Mouse (Mus musculus): ENCODE results near the gene Tas2r126. TPM values are rescaled to one million over a fixed set of nuclear protein-coding genes. Genes with fewer than 3 reads are reported as not detected.
"Not testable (repeated sequence)": the region's sequence is repeated elsewhere in the genome, so short reads cannot be mapped to it uniquely, and the experiment has no call there.

Gene Tas2r126
- total RNA-seq (2021), result under 1 TPM in 1 of 2 experiments, not detected in 1; 0.37 TPM

DNA sequence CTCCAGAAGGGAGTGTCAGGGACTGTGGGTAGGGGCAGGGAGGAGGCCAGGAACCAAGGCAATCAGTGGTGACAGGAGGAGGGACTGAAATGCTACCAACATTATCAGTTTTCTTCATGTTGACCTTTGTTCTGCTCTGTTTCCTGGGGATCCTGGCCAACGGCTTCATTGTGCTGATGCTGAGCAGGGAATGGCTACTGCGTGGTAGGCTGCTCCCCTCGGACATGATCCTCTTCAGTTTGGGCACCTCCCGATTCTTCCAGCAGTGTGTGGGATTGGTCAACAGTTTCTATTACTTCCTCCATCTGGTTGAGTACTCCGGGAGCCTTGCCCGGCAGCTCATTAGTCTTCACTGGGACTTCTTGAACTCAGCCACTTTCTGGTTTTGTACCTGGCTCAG, at the start of gene Tas2r126:
Gene Tas2r126 (plus strand): TSS at position 90 of the 400 bp plus-strand sequence.
- intact Hi-C loops (cut with DNase I), result no loop called here
- no peak for DNase-seq (ENCODE audit: low spot score in 2 of 2)

DNA sequence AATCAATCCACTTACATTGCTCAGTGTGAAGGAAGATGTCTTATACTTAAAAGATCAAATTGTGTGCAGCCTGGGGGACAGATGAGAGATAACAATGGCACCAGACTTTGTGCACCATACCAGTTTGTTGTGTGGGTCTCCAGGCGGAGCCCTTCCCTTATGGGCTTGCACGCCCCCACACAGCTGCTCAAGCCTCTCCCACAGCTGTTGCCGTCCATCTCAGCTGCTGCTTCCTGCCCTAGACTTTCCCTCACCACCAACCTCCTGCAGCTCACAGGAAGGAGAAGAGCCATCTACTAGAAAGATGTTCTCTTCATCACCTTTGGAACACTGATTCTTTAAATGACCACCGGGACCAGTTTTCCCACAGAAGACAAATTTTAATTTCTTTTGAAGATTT, 48.7 kb upstream of the Tas2r126 start:
- peak in 1 of 2 experiments; percentile 50 for DNase-seq (ENCODE audit: low spot score in 2 of 2)
- intact Hi-C loops (cut with DNase I), result no loop called here

DNA sequence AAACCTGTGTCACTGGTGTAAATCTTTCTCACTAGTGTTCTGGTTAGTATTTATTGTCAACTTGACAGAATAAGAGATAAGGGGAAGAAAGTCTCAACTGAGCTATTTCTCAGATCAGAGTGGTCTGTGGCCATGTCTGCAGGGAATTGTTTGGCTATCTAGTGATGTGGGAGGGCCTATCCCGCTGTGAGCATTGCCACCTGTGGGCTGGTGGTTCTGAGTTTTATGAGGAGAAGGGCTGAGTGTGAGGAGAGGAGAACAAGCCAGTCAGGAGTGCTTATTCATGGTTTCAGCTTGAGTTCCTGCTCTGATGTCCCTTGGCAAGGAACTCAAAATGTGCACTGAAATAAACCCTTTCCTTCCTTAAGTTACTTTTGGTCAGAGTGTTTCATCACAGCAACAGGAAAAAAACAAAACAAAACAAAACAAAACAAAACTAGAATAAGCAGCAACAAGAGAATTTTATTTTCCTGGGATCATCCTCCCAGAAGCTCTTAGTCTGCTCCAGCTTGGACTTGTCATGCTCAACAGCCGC, 42.5 kb upstream of the Tas2r126 start:
- DNase-seq (ENCODE audit: low spot score in 2 of 2), result no peak
- intact Hi-C loops (cut with DNase I), result no loop called here

DNA sequence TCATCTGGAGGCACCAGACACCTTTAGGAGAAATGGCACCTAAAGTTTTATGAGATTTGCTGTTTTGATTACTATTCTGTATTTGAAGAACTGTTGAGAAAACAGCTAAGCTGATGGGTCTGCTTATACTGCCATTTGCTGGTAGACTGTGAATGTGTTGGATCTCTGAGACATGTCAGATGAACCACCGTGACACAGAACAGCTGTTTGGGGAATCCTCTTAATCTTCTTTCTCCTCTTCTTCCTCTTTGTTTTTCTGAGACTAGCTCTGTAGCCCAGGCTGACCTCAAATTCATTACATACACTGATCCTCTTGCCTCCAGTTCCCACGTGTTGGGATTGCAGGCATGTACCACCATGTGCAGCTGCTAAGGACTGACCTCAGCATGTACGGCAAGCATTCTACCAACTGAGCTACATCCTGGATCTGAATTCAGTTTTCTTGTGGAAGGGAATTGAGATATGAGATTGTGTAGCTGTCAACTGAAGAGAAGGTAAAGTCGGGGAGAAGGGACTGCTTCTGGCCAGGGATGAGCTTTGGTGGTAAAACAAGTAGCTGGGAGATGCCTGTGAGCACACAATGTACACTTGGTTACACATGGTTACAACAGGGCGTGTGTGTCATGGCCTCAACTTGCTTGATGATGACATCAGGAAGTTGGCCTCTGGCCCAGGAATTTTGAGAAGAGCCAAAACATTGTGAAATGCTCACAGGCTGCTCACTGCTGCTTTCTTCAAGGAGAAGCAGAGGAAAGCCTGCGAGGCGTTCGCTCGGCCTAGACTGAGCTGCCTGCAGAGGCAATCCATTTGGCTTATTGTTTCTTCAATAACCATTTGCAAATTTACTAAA, 38.1 kb upstream of the Tas2r126 start:
- intact Hi-C loops (cut with DNase I), result no loop called here
- peak in 1 of 2 experiments; percentile 19 for DNase-seq (ENCODE audit: low spot score in 2 of 2)

DNA sequence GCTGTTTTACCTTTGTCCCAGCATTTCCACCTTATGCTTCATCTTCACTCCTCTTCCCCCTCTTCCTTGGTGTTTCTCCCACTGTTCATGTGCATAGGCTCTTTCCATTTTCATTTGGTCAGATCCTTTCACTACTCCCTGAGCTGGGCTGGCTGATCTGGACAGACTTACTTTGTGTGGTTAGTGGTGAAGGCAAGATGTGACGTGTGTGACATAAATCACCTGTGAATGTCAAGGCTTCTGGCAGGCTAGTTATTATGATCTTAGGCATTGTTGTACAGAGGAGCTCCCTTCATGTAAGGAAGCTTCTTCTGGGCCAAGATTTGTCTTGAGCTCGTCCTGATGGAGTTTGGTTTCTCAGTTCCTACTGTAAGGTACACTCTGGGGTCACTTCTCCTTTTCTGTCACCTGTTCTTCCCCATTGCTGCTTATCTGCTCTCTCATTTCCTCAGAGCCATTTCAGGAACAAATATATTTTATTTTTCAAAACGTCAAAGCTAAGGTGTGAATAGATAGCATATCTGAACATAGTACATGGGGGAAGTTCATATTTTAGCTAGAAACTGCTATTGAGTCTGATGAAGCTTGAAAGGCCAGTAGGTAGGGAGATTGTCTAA, 37.2 kb upstream of the Tas2r126 start:
- intact Hi-C loops (cut with DNase I), result no loop called here
- no peak for DNase-seq (ENCODE audit: low spot score in 2 of 2)

DNA sequence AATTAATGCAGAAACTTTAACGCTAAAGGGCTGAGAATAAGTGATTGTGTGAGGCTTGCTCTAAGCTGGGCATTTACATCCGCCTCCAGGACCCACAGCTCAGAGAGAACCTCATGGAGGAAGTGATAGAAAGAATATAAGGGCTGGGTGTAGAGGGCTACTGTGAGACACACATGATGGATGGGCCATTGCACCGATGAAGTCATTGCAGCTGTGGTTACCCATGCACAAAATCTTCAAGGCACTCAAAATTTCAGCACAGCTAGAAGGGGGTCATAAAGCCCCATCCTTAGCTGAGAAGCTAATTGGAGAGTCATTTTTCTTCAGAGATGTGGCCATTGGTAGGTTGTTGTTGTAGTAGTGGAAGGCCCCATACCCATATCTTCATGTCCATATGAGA, 36.0 kb upstream of the Tas2r126 start:
- no peak for DNase-seq (ENCODE audit: low spot score in 2 of 2)
- intact Hi-C loops (cut with DNase I), result no loop called here

DNA sequence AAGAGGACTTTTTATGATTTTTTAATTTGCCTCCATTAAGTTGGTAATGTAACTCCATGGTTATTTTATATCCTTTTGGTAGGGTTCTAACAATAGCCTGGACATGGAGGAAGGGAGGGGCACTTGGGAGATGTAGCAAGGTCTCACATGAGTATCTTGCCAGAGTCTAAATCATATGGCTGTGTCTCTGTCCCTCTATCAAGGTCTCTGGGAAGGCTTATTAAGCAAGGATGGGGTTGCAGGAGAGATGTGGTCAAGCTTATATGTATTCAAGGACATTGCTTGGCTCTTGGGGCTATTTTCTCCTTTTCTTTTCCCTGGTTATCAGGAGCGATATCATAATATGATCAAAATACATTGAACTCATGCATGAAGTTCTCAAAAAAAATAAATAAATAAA, 35.3 kb upstream of the Tas2r126 start:
- DNase-seq (ENCODE audit: low spot score in 2 of 2), result no peak
- intact Hi-C loops (cut with DNase I), result no loop called here

DNA sequence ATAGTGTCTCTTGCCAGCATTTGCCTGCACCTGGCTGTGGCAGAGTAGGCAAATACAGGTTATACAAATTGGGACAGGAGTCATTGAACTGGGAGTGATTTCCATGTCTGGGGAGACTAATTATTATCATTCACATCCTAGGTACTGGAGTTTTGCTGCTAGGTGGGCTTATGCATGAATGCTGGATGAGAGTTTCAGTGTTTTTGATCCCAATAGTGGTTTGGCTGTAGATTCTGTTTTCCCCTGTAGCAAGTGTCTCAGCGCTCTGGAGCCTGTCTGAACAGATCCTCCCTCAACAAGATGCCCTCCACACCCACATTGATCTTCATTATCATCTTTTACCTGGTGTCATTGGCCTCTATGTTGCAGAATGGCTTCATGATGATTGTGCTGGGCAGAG, 34.4 kb upstream of the Tas2r126 start, which contains the start of gene Tas2r143:
Gene Tas2r143 (plus strand): TSS at position 301 of the 400 bp plus-strand sequence.
- intact Hi-C loops (cut with DNase I), result no loop called here
- DNase-seq (ENCODE audit: low spot score in 2 of 2), result no peak

DNA sequence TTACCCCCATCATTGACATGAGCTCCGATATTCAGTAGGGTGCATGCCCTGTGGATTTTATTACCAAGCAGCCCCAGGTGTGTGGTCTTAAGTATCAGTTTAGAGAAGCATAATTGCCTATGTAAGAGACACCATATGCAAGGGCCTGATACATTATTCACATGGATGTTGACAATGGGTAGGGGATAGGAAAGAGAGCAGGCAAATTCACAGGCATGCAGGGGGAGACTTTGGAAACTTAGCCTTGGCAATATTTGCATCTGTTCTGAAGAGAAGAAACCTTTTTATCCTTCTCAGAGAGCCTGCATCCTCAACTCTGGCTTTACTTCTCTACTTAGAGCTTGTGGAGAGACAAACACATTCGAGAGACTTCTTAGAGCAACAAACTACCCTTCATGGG, 29.2 kb upstream of the Tas2r126 start, which contains the start of gene Tas2r135:
Gene Tas2r135 (plus strand): TSS at position 301 of the 400 bp plus-strand sequence.
- DNase-seq (ENCODE audit: low spot score in 2 of 2), result no peak
- intact Hi-C loops (cut with DNase I), result no loop called here

DNA sequence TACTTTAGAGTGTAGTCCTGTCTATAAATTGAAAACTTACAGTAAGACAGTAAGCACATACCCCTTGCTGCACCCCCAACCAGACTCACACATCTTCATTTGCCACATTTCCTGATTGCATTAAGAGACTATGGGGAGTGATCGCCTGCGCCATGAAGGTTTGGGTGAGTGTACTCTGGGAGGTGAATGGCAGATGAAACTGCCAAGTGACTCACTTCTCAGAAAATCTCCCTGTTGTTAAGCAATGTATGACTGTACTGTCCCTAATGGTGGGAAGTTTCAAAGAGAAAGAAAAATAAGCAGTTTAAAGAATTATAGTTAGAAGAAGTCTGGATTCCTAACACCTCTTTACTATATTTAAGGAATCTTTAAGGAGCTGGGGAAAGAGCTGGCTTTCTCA, 14.9 kb upstream of the Tas2r126 start:
- DNase-seq (ENCODE audit: low spot score in 2 of 2), result peak in 1 of 2 experiments; percentile 47
- intact Hi-C loops (cut with DNase I), result no loop called here

DNA sequence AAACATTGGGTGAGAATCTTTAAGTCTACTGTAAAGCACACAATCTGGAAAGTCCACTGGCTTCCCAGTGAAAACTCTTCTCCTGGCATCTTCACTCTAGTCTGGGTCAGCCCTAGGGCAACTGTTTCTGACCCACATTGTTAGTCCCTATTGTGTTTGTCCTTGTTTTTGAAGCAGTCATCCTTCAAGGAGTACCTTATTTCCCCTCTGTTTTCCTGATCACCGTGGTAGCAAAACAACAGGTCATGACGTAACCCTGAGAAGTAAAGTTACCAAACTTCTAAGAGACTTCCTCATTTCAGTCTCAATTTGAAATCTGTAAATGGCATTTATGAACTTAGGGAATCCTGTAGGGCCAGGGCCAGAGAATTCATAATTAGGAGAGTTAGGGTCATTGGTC, 12.9 kb upstream of the Tas2r126 start:
- DNase-seq (ENCODE audit: low spot score in 2 of 2), result no peak
- intact Hi-C loops (cut with DNase I), result no loop called here

DNA sequence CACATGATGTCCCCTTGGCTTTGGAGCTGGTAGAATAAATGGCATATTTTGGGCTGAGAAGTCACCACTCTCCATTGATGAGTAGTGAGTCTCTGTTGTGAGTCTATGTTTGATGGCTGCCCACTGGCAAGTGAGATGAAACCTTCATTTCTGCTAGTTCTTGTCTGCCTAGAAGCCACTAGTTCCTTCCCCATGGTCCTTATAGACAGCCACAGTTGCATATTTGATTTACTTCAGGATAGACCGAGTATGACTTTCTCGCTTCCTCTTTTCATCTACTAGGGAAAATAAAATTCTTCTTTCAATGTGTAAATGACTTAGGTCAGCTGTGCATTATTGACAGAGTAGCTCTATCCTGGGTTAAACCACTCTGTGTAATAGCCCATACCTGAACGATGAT, 9.9 kb upstream of the Tas2r126 start:
- DNase-seq (ENCODE audit: low spot score in 2 of 2), result no peak
- intact Hi-C loops (cut with DNase I), result no loop called here

DNA sequence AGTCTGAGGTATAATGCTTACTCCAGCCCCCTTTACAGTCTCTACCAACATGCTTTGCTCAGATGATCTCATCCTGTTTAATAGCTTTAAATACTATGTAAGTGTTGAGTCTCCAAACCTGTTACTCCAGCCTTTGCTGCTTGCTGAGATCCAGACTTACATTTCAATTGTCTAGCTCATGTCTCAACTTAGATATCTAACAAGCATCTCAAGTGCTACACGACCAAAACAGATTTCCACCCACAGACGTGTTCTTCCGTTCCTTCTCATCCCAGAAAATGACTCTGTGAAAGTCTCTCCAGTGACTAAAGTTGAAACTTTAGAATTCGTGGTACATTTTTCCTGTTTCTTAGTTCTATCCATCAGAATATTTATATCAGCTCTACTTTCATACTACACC, 8.0 kb upstream of the Tas2r126 start:
- intact Hi-C loops (cut with DNase I), result no loop called here
- DNase-seq (ENCODE audit: low spot score in 2 of 2), result peak in 1 of 2 experiments; percentile 67

DNA sequence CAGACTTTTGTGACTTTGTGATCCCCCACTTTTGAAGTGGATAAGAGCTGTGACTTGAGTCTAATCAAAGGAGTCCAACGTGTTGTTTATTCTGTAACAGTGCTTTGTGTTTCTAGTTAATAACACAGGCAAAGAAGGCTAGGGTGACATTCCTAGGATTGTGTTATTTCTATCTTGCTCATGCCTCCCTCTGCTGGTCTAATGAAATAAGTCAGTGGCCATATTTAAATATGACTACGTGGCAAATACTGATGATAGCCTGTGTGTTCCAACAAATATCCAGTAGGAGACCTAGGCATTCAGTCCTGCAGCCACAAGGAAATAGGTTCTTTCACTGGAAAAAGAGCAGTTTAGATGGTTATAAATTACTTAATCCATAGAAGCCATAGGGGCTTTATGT, 781 bp upstream of the Tas2r126 start:
- no peak for DNase-seq (ENCODE audit: low spot score in 2 of 2)
- intact Hi-C loops (cut with DNase I), result no loop called here

DNA sequence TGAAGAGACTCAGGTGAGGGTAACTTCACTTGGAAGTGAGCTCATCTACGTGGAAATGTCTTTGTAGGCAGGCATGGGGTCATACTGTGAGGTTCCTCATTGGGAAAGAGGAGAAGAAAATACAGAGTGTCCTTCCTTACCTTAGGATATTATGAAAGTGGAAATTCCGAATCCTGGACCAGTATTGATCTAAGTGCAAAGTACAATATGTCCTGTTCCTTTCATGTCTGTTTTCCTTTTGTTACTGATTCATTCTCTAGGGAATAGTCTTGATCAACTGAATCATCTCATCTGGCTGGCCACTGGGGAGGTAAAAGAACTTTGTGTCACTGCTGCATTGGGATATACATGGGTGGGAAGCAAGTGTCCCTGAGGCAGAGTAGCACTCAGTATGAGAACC, 1.2 kb downstream of the Tas2r126 start:
- intact Hi-C loops (cut with DNase I), result no loop called here
- DNase-seq (ENCODE audit: low spot score in 2 of 2), result no peak

DNA sequence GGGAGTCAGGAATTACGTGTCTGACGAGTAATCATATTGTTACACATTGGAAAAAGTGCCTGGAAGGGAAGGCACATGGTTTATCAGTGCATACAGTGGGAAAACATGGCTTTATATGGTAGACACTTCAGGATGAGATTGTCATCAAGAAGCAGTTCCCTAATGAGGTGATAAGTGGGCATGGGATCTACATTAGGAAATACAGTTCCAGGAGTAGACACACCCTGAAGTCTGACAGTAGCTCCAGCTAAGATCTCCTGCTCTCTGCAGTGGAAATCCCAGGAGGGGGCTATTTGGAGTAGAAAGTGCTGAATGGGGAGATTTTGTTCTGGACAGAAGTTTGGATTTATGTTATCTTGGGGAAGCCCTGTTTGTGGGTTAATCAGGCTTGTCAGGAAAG, 7.1 kb downstream of the Tas2r126 start:
- no peak for DNase-seq (ENCODE audit: low spot score in 2 of 2)
- intact Hi-C loops (cut with DNase I), result no loop called here

DNA sequence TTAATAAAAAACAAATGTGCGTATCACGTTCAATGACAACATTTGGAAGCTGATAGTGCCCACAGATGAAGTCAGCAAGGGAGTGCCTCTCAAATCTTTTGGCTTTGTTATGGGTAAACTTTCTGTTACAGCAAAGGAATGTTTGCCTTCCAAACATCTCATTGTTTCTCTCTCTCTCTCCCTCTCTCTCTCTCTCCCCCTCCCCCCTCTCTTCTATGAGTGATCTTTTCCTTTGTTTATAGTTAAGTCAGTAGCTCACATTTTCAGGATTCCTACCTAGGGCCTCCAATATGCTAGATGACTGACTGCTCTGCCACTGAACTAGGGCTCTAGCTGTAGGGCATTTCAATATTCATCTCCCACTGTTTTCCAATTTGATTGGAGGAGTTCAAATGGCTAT, 10.2 kb downstream of the Tas2r126 start:
- no peak for DNase-seq (ENCODE audit: low spot score in 2 of 2)
- intact Hi-C loops (cut with DNase I), result no loop called here

DNA sequence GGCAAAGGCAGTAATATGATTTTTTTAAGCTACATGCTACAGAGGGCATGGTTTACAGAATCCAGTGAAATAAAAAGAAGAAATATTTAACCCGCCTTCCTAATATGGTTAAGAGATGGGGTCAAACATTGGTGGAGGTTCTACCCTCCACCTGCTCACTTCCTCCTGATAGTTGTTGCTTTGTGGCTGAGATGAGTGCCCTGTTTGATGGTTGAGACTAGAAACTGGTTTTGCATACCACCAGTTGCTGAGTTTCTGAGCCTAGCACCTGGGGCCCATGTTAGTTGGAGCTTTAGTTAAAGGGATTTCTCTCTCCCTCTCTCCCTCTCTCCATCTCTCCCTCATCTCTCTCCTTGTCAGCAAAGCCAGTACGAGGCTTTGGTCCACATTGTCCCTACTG, 13.0 kb downstream of the Tas2r126 start:
- intact Hi-C loops (cut with DNase I), result no loop called here
- no peak for DNase-seq (ENCODE audit: low spot score in 2 of 2)

DNA sequence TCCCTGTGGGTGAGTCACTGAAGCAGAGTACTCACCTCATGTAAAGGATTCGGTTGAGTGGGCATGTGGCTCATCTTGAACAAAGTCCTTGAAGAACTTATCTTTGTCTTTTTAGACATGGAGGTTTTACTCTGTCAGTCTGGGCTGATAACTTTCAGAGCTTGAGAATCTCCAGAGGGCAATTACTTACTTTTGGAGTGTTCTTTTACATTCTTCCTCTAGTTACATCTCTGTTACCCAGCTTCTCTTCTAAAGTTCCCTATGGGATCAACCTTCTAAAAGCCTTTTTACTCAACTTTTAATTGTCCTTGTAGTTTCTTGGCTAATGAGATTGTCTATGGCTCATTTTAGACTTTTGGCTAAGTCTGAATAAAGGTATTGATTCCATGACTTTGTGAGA, 30.8 kb downstream of the Tas2r126 start, which contains the start of gene Olfr458:
Gene Olfr458 (minus strand): TSS at position 101 of the 400 bp plus-strand sequence.
- no peak for DNase-seq (ENCODE audit: low spot score in 2 of 2)
- intact Hi-C loops (cut with DNase I), result no loop called here

DNA sequence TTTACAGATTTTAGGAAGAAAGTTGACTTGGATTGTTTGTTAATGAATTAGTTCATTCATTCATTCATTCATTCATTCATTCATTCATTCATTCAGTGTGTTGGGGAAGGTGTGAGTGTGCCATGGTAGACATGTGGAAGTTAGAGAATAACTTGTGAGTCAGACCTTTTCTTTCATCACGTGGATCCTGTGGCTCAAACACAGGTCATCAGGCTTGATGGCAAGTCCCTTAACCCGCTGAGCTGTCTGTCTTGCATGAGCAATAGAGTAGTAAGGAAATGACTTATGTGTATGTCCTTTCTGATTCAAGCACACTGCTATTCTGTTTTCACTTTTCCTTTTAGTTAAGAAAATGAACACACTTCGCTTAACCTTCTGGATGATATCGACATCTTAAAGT, 36.2 kb downstream of the Tas2r126 start:
- intact Hi-C loops (cut with DNase I), result no loop called here
- no peak for DNase-seq (ENCODE audit: low spot score in 2 of 2)

DNA sequence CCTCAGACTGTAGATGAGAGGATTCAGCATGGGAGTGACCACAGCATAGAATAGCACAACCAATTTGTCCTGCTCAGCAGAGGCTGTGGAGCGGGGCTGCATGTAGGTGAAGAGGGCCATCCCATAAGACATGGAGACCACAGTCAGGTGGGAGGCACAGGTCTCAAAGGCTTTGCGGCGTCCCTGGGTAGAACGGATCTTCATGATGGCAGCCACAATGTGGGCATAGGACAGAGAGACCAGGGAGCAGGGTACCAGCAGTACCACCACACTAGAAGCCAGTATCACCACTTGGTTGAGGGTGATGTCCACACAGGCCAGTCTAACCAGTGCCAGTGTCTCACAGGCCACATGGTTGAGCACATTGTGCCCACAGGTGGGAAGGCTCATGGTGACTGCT, 37.0 kb downstream of the Tas2r126 start:
- intact Hi-C loops (cut with DNase I), result not testable (repeated sequence)

More for the DNA sequence above, 37.0 kb downstream of the Tas2r126 start:
- not testable (repeated sequence) for DNase-seq (ENCODE audit: low spot score in 2 of 2)
